Mouse (Mus musculus): ENCODE results near the gene Gng7. TPM values are rescaled to one million over a fixed set of nuclear protein-coding genes. Genes with fewer than 3 reads are reported as not detected.

The Gng7 gene
- total and polyA plus RNA-seq, 3 experiments = 0.24 to 0.47 TPM; not detected in 1

GRCm38 (mm10) chr10:80950314-80950713, 64.4 kb downstream of the Gng7 start:
- Histone ChIP-seq H3K9me3 (replicated peaks; ENCODE audit: low read length) (no peaks in the 10 kb centered on the region), H3K4me3 (replicated peaks in 1 of 3; ENCODE audit: low read depth in 2 of 3, low read length in 2 of 3, poor library complexity in 1 of 3) (no peak overlapping the region)
- dilution Hi-C loops (cut with MboI; ENCODE audit: extremely low pct_ligation_motif_present, extremely low pct_unique_long_range_greater_than_20kb, low sequenced_read_pairs) = no loop called here

GRCm38 (mm10) chr10:80949081-80949480, 65.7 kb downstream of the Gng7 start:
- Histone ChIP-seq H3K27ac (ENCODE audit: insufficient read depth, low read depth) (no peak overlapping the region), H3K4me3 (replicated peaks in 1 of 3; ENCODE audit: low read depth in 2 of 3, low read length in 2 of 3, poor library complexity in 1 of 3) (no peak overlapping the region), H3K79me2 (replicated peaks; ENCODE audit: control insufficient read depth, extremely low read depth, insufficient read depth, poor library complexity, severe bottlenecking) (no peaks in the 10 kb centered on the region), H3K36me3 (replicated peaks in 1 of 2; ENCODE audit: control insufficient read depth in 1 of 2, insufficient read depth in 1 of 2, low read length in 1 of 2) (no peaks in the 10 kb centered on the region), H3K9ac (ENCODE audit: insufficient read depth, low read depth) (no peak overlapping the region), H3K27me3 (replicated peaks) (peaks cover 16% of the 10 kb centered on the region), H3K9me3 (replicated peaks; ENCODE audit: low read length) (no peaks in the 10 kb centered on the region), H3K4me1 (ENCODE audit: control insufficient read depth in 1 of 2, insufficient read depth in 2 of 2) (peaks cover 2 to 25% of the 10 kb centered on the region in 2 experiments; a peak in 3 of 4 replicates), H3K4me2 (ENCODE audit: insufficient read depth, low read depth, poor library complexity, severe bottlenecking) (no peak overlapping the region)
- no peak for TF ChIP-seq ZNF384 (IDR thresholded peaks at IDR 0.05; ENCODE audit: low read depth, low read length)
- TF ChIP-seq SMC3 (IDR thresholded peaks at IDR 0.05; ENCODE audit: low read depth, low read length) = no peak
- no peak for TF ChIP-seq RCOR1 (conservative IDR thresholded peaks at IDR 0.05; ENCODE audit: low read depth, low read length)
- TF ChIP-seq KAT2A (IDR thresholded peaks at IDR 0.05; ENCODE audit: insufficient replicate concordance, low read length) = no peak
- TF ChIP-seq PAX5 (IDR thresholded peaks at IDR 0.05; ENCODE audit: low read length) = no peak
- TF ChIP-seq ZMIZ1 (IDR thresholded peaks at IDR 0.05; ENCODE audit: low read depth, low read length) = no peak
- TF ChIP-seq CHD2 (IDR thresholded peaks at IDR 0.05; ENCODE audit: low read length) = no peak
- TF ChIP-seq RAD21 (IDR thresholded peaks at IDR 0.05; ENCODE audit: low read depth, low read length) = no peak
- TF ChIP-seq NRF1 (IDR thresholded peaks at IDR 0.05; ENCODE audit: low read depth, low read length) = no peak
- in situ Hi-C loops (cut with MboI; ENCODE audit: low pct_ligation_motif_present, low pct_unique_long_range_greater_than_20kb, low sequenced_read_pairs) = no loop called here
- dilution Hi-C loops (cut with MboI; ENCODE audit: extremely low pct_ligation_motif_present, extremely low pct_unique_long_range_greater_than_20kb, low sequenced_read_pairs) = no loop called here
- DNase-seq (ENCODE audit: extremely low read depth) = no peak

More at GRCm38 (mm10) chr10:80950314-80950713, 64.4 kb downstream of the Gng7 start:
- in situ Hi-C loops (cut with MboI; ENCODE audit: low pct_ligation_motif_present, low pct_unique_long_range_greater_than_20kb, low sequenced_read_pairs) = no loop called here
- H3K9ac ChIP-seq (ENCODE audit: insufficient read depth, low read depth) = no peak overlapping the region
- H3K36me3 ChIP-seq (replicated peaks in 1 of 2; ENCODE audit: control insufficient read depth in 1 of 2, insufficient read depth in 1 of 2, low read length in 1 of 2) = no peaks in the 10 kb centered on the region
- H3K27ac ChIP-seq (ENCODE audit: insufficient read depth, low read depth) = no peak overlapping the region
- H3K4me2 ChIP-seq (ENCODE audit: insufficient read depth, low read depth, poor library complexity, severe bottlenecking) = no peak overlapping the region
- peaks cover 4 to 23% of the 10 kb centered on the region in 2 experiments; a peak in 3 of 4 replicates for H3K4me1 ChIP-seq (ENCODE audit: control insufficient read depth in 1 of 2, insufficient read depth in 2 of 2)
- H3K27me3 ChIP-seq (replicated peaks) = peaks cover 10% of the 10 kb centered on the region
- H3K79me2 ChIP-seq (replicated peaks; ENCODE audit: control insufficient read depth, extremely low read depth, insufficient read depth, poor library complexity, severe bottlenecking) = no peaks in the 10 kb centered on the region
- TF ChIP-seq POLR2A (IDR thresholded peaks at IDR 0.05; ENCODE audit: low read depth, low read length) = no peak
- no peak for TF ChIP-seq TBP (conservative IDR thresholded peaks at IDR 0.05; ENCODE audit: low read depth, low read length)
- TF ChIP-seq SIN3A (IDR thresholded peaks at IDR 0.05; ENCODE audit: low read length) = no peak
- no peak for TF ChIP-seq RCOR1 (conservative IDR thresholded peaks at IDR 0.05; ENCODE audit: low read depth, low read length)
- no peak for TF ChIP-seq KAT2A (IDR thresholded peaks at IDR 0.05; ENCODE audit: insufficient replicate concordance, low read length)
- TF ChIP-seq CHD1 (IDR thresholded peaks at IDR 0.05; ENCODE audit: low read depth, low read length) = no peak
- TF ChIP-seq POLR2AphosphoS2 (IDR thresholded peaks at IDR 0.05; ENCODE audit: low read depth, low read length) = no peak
- no peak for TF ChIP-seq SMC3 (IDR thresholded peaks at IDR 0.05; ENCODE audit: low read depth, low read length)
- no peak for TF ChIP-seq NRF1 (IDR thresholded peaks at IDR 0.05; ENCODE audit: low read depth, low read length)
- TF ChIP-seq PAX5 (IDR thresholded peaks at IDR 0.05; ENCODE audit: low read length) = no peak
- TF ChIP-seq MYC (IDR thresholded peaks at IDR 0.05; ENCODE audit: low read depth, low read length) = no peak
- no peak for TF ChIP-seq MAZ (IDR thresholded peaks at IDR 0.05; ENCODE audit: low read depth, low read length)
- no peak for DNase-seq (ENCODE audit: extremely low read depth)

All from CH12.LX (cell line).